Mouse (Mus musculus): ENCODE data around the gene Gpr3. TPM values are rescaled to one million over a fixed set of nuclear protein-coding genes. Genes with fewer than 3 reads are reported as not detected.

The Gpr3 gene
- polyA plus RNA-seq, 1 experiment: 0.52 TPM

- no peaks in the 10 kb centered on the region for H3K36me3 ChIP-seq (ENCODE audit: control insufficient read depth, insufficient read depth, low read length, poor library complexity, severe bottlenecking)
- peaks cover 5% of the 10 kb centered on the region for H3K4me1 ChIP-seq (ENCODE audit: control insufficient read depth, insufficient read depth, low read length)
- no peak overlapping the region for H3K4me3 ChIP-seq (ENCODE audit: low read depth, low read length)
- no peak overlapping the region for H3K9ac ChIP-seq (ENCODE audit: low read depth, poor library complexity, severe bottlenecking)
- no peak overlapping the region for H3K27ac ChIP-seq (ENCODE audit: insufficient read depth, low read length)
- H3K9me3 ChIP-seq (replicated peaks; ENCODE audit: control insufficient read depth, insufficient read depth, low read length, poor library complexity, severe bottlenecking): no peaks in the 10 kb centered on the region
- H3K27me3 ChIP-seq (ENCODE audit: control insufficient read depth, insufficient read depth, low read length, poor library complexity, severe bottlenecking): no peaks in the 10 kb centered on the region
- TF ChIP-seq EP300 (IDR thresholded peaks at IDR 0.05; ENCODE audit: insufficient read depth, low read depth, low read length): no peak
- no peak for TF ChIP-seq POLR2A (IDR thresholded peaks at IDR 0.05; ENCODE audit: insufficient read depth, low read length)
- TF ChIP-seq CTCF (IDR thresholded peaks at IDR 0.05; ENCODE audit: low read depth, low read length): no peak
Observed at GRCm38 (mm10) chr4:133255392-133255791, 43.1 kb upstream of the Gpr3 start.

- TF ChIP-seq EP300 (IDR thresholded peaks at IDR 0.05; ENCODE audit: insufficient read depth, low read depth, low read length) (no peak), CTCF (IDR thresholded peaks at IDR 0.05; ENCODE audit: low read depth, low read length) (no peak), POLR2A (IDR thresholded peaks at IDR 0.05; ENCODE audit: insufficient read depth, low read length) (no peak)
- Histone ChIP-seq H3K9ac (ENCODE audit: low read depth, poor library complexity, severe bottlenecking) (no peak overlapping the region), H3K27me3 (ENCODE audit: control insufficient read depth, insufficient read depth, low read length, poor library complexity, severe bottlenecking) (no peaks in the 10 kb centered on the region)
Observed at GRCm38 (mm10) chr4:133253412-133253811, 41.1 kb upstream of the Gpr3 start.

GRCm38 (mm10) chr4:133252089-133252488, 39.8 kb upstream of the Gpr3 start:
- H3K9ac ChIP-seq (ENCODE audit: low read depth, poor library complexity, severe bottlenecking): no peak overlapping the region
- no peaks in the 10 kb centered on the region for H3K27me3 ChIP-seq (ENCODE audit: control insufficient read depth, insufficient read depth, low read length, poor library complexity, severe bottlenecking)

More at GRCm38 (mm10) chr4:133253412-133253811, 41.1 kb upstream of the Gpr3 start:
- H3K4me1 ChIP-seq (ENCODE audit: control insufficient read depth, insufficient read depth, low read length): peaks cover 5% of the 10 kb centered on the region
- H3K9me3 ChIP-seq (replicated peaks; ENCODE audit: control insufficient read depth, insufficient read depth, low read length, poor library complexity, severe bottlenecking): no peaks in the 10 kb centered on the region
- H3K4me3 ChIP-seq (ENCODE audit: low read depth, low read length): no peak overlapping the region
- no peaks in the 10 kb centered on the region for H3K36me3 ChIP-seq (ENCODE audit: control insufficient read depth, insufficient read depth, low read length, poor library complexity, severe bottlenecking)
- H3K27ac ChIP-seq (ENCODE audit: insufficient read depth, low read length): no peak overlapping the region

GRCm38 (mm10) chr4:133251214-133251613, 38.9 kb upstream of the Gpr3 start:
- H3K9ac ChIP-seq (ENCODE audit: low read depth, poor library complexity, severe bottlenecking): peak overlapping the region; percentile 6; the same call in 1 of the 2 replicates
- H3K9me3 ChIP-seq (replicated peaks; ENCODE audit: control insufficient read depth, insufficient read depth, low read length, poor library complexity, severe bottlenecking): no peaks in the 10 kb centered on the region
- no peaks in the 10 kb centered on the region for H3K27me3 ChIP-seq (ENCODE audit: control insufficient read depth, insufficient read depth, low read length, poor library complexity, severe bottlenecking)
- H3K36me3 ChIP-seq (ENCODE audit: control insufficient read depth, insufficient read depth, low read length, poor library complexity, severe bottlenecking): no peaks in the 10 kb centered on the region
- no peak for TF ChIP-seq EP300 (IDR thresholded peaks at IDR 0.05; ENCODE audit: insufficient read depth, low read depth, low read length)
- TF ChIP-seq CTCF (IDR thresholded peaks at IDR 0.05; ENCODE audit: low read depth, low read length): peak; percentile 0
- no peak overlapping the region for H3K27ac ChIP-seq (ENCODE audit: insufficient read depth, low read length)
- H3K4me1 ChIP-seq (ENCODE audit: control insufficient read depth, insufficient read depth, low read length): no peaks in the 10 kb centered on the region
- peak overlapping the region; percentile 54 for H3K4me3 ChIP-seq (ENCODE audit: low read depth, low read length)

More at GRCm38 (mm10) chr4:133252089-133252488, 39.8 kb upstream of the Gpr3 start:
- Histone ChIP-seq H3K4me1 (ENCODE audit: control insufficient read depth, insufficient read depth, low read length) (no peaks in the 10 kb centered on the region), H3K36me3 (ENCODE audit: control insufficient read depth, insufficient read depth, low read length, poor library complexity, severe bottlenecking) (no peaks in the 10 kb centered on the region), H3K27ac (ENCODE audit: insufficient read depth, low read length) (no peak overlapping the region), H3K4me3 (ENCODE audit: low read depth, low read length) (no peak overlapping the region), H3K9me3 (replicated peaks; ENCODE audit: control insufficient read depth, insufficient read depth, low read length, poor library complexity, severe bottlenecking) (no peaks in the 10 kb centered on the region)
- TF ChIP-seq CTCF (IDR thresholded peaks at IDR 0.05; ENCODE audit: low read depth, low read length) (no peak), EP300 (IDR thresholded peaks at IDR 0.05; ENCODE audit: insufficient read depth, low read depth, low read length) (no peak), POLR2A (IDR thresholded peaks at IDR 0.05; ENCODE audit: insufficient read depth, low read length) (no peak)

- TF ChIP-seq CTCF (IDR thresholded peaks at IDR 0.05; ENCODE audit: low read depth, low read length) (peak; percentile 65), EP300 (IDR thresholded peaks at IDR 0.05; ENCODE audit: insufficient read depth, low read depth, low read length) (0 out of 2 replicates have a peak, but pooled peaks have one; percentile 7), POLR2A (IDR thresholded peaks at IDR 0.05; ENCODE audit: insufficient read depth, low read length) (no peak)
- H3K27me3 ChIP-seq (ENCODE audit: control insufficient read depth, insufficient read depth, low read length, poor library complexity, severe bottlenecking): no peaks in the 10 kb centered on the region
- H3K9me3 ChIP-seq (replicated peaks; ENCODE audit: control insufficient read depth, insufficient read depth, low read length, poor library complexity, severe bottlenecking): no peaks in the 10 kb centered on the region
- no peaks in the 10 kb centered on the region for H3K4me1 ChIP-seq (ENCODE audit: control insufficient read depth, insufficient read depth, low read length)
- peak overlapping the region; percentile 54 for H3K4me3 ChIP-seq (ENCODE audit: low read depth, low read length)
- H3K27ac ChIP-seq (ENCODE audit: insufficient read depth, low read length): no peak overlapping the region
- peak overlapping the region; percentile 11; the same call in 1 of the 2 replicates for H3K9ac ChIP-seq (ENCODE audit: low read depth, poor library complexity, severe bottlenecking)
- H3K36me3 ChIP-seq (ENCODE audit: control insufficient read depth, insufficient read depth, low read length, poor library complexity, severe bottlenecking): no peaks in the 10 kb centered on the region
Observed at GRCm38 (mm10) chr4:133250609-133251008, 38.3 kb upstream of the Gpr3 start.

GRCm38 (mm10) chr4:133247806-133248449, 35.6 kb upstream of the Gpr3 start:
- no peaks in the 10 kb centered on the region for H3K9me3 ChIP-seq (replicated peaks; ENCODE audit: control insufficient read depth, insufficient read depth, low read length, poor library complexity, severe bottlenecking)
- H3K4me1 ChIP-seq (ENCODE audit: control insufficient read depth, insufficient read depth, low read length): no peaks in the 10 kb centered on the region
- H3K9ac ChIP-seq (ENCODE audit: low read depth, poor library complexity, severe bottlenecking): no peak overlapping the region

More at GRCm38 (mm10) chr4:133247806-133248449, 35.6 kb upstream of the Gpr3 start:
- H3K36me3 ChIP-seq (ENCODE audit: control insufficient read depth, insufficient read depth, low read length, poor library complexity, severe bottlenecking): no peaks in the 10 kb centered on the region
- H3K4me3 ChIP-seq (ENCODE audit: low read depth, low read length): no peak overlapping the region
- TF ChIP-seq EP300 (IDR thresholded peaks at IDR 0.05; ENCODE audit: insufficient read depth, low read depth, low read length) (no peak), POLR2A (IDR thresholded peaks at IDR 0.05; ENCODE audit: insufficient read depth, low read length) (no peak), CTCF (IDR thresholded peaks at IDR 0.05; ENCODE audit: low read depth, low read length) (no peak)
- no peaks in the 10 kb centered on the region for H3K27me3 ChIP-seq (ENCODE audit: control insufficient read depth, insufficient read depth, low read length, poor library complexity, severe bottlenecking)
- no peak overlapping the region for H3K27ac ChIP-seq (ENCODE audit: insufficient read depth, low read length)

Measured in ES-Bruce4 (cell line).